Mouse (Mus musculus) hindbrain, embryonic 13.5 days (tissue): ENCODE results near the gene Ifna5. TPM values are rescaled to one million over a fixed set of nuclear protein-coding genes. Genes with fewer than 3 reads are reported as not detected.
"Not testable (repeated sequence)": the region's sequence is repeated elsewhere in the genome, so short reads cannot be mapped to it uniquely, and the experiment has no call there.

Experiments
- ATAC-seq: fragments of 200-750 bp; cut with Nextera tagmentation; 2 replicates; pipeline ENCODE4 v1.8.0; 2017; ENCODE audit warnings: moderate TSS enrichment; ENCODE audit not compliant: low FRiP score
- H3K27ac ChIP-seq: fragments of 300-500 bp; sonication (generic); 2 replicates; pipeline ENCODE4 v1.5.1; 2015; ENCODE audit warnings: inconsistent platforms, mild to moderate bottlenecking, moderate library complexity
- H3K27me3 ChIP-seq: fragments of 300-500 bp; sonication (generic); 2 replicates; pipeline ENCODE4 v1.6.1; 2015; ENCODE audit warnings: mild to moderate bottlenecking, inconsistent platforms
- H3K36me3 ChIP-seq: fragments of 300-500 bp; sonication (generic); 2 replicates; pipeline ENCODE4 v1.6.1; 2015; ENCODE audit warnings: mild to moderate bottlenecking, inconsistent platforms
- H3K4me1 ChIP-seq: fragments of 300-500 bp; sonication (generic); replicated peaks from 2 replicates; pipeline ENCODE4 v1.6.1; 2015; ENCODE audit warnings: inconsistent platforms
- H3K4me2 ChIP-seq: fragments of 300-500 bp; sonication (generic); 2 replicates; pipeline ENCODE4 v1.6.1; 2015; ENCODE audit warnings: inconsistent platforms, mild to moderate bottlenecking, moderate library complexity
- H3K4me3 ChIP-seq: fragments of 300-500 bp; sonication (generic); 2 replicates; pipeline ENCODE4 v1.5.1; 2015; ENCODE audit warnings: mild to moderate bottlenecking, inconsistent platforms
- H3K9ac ChIP-seq: fragments of 300-500 bp; sonication (generic); 2 replicates; pipeline ENCODE4 v1.6.1; 2015; ENCODE audit warnings: mild to moderate bottlenecking, inconsistent platforms
- H3K9me3 ChIP-seq: fragments of 300-500 bp; sonication (generic); 2 replicates; pipeline ENCODE4 v1.6.1; 2016; ENCODE audit warnings: inconsistent platforms
- WGBS: fragments of 180-500 bp; shearing (Covaris S2); methylation state at CpG from one replicate; pipeline ENCODE4 v1.1.7; 2015; 5-methylcytosine and 5-hydroxymethylcytosine counted together
- polyA plus RNA-seq: library from polyadenylated mRNA; unstranded; fragments of >200 nt; fragmentation: Nextera tagmentation; extraction: Ambion mirVana; gene quantifications from 2 replicates; pipeline ENCODE4 v1.2.1, GENCODE M21; 2015

Ifna5 gene
- not detected in 2 replicates for polyA plus RNA-seq

DNA sequence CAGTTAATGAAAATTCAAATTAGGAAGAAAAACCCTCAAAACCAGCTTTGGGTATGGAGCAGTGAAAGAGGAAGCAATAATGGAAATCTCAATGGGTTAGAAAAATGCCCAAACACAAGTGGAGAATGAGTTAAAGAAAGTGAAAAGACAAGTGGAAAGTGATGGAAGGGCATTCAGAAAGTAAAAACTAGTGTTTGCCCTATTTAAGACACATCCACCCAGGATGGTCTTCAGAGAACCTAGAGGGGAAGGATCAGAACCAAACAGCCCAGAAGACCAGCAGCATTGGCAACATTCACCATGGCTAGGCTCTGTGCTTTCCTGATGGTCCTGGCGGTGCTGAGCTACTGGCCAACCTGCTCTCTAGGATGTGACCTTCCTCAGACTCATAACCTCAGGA is at the start of gene Ifna5:
Ifna5 (plus strand) TSS at position 301 of the 400 bp plus-strand sequence.
- not testable (repeated sequence) for H3K9ac ChIP-seq, ATAC-seq, H3K36me3 ChIP-seq, H3K4me1 ChIP-seq, H3K4me3 ChIP-seq, H3K9me3 ChIP-seq, H3K27ac ChIP-seq, H3K27me3 ChIP-seq, H3K4me2 ChIP-seq
- 88% methylated on average over 1 of the region's 1 CpGs for WGBS

GRCm38 (mm10) chr4:88788402-88788801 is 46.9 kb upstream of the Ifna5 start, which contains the start of gene Gm13277:
Gene Gm13277, plus strand, starts transcription at chr4:88788632.
- H3K36me3 ChIP-seq, H3K27ac ChIP-seq, H3K4me3 ChIP-seq, H3K4me1 ChIP-seq, ATAC-seq, H3K4me2 ChIP-seq, H3K9me3 ChIP-seq, H3K27me3 ChIP-seq, H3K9ac ChIP-seq: not testable (repeated sequence)
- 0% methylated on average over 4 of the region's 28 CpGs for WGBS

GRCm38 (mm10) chr4:88791250-88791649 is 44.1 kb upstream of the Ifna5 start, which contains the start of gene Gm13278:
Gene Gm13278, plus strand, starts transcription at chr4:88791550.
- not testable (repeated sequence) for H3K4me2 ChIP-seq, H3K9ac ChIP-seq, ATAC-seq, H3K4me3 ChIP-seq, H3K36me3 ChIP-seq, H3K27ac ChIP-seq, H3K4me1 ChIP-seq, H3K9me3 ChIP-seq, H3K27me3 ChIP-seq
- no CpG with 5 or more reads among the region's 28 CpGs for WGBS

DNA sequence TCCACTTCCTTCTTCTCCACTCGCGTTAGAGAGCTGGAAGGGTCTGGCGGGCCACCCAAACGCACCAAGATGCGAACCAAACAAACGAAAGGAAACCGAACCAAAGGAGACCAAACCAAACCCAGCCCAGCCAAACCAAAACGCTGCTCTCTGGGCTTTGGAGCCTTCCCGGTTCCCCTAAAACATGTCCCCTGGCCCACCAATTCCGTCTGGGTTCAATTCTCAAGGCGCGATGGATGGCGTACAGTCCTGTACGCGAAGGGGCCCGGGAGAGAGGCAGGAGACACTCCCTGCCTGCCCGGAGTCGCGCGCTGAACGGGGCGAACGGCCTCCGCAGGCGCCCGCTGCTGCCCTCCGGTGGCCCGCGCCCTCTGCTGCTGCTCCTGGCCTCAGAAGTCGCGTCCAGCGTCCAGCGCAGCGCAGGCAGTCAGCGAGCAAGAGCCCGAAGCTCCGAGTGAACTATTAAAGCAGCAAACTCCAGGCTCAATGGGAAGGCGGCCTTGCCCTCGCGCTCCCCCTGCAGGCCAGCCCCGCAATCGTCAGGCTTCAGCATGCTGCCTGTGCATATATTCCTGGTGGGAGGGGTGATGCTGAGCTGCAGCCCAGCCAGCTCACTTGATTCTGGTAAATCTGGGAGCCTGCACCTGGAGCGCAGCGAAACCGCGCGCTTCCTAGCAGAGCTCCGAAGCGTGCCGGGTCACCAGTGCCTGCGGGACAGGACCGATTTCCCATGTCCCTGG is 41.2 kb upstream of the Ifna5 start, which contains the start of gene Gm13275:
Gm13275 (plus strand) TSS at position 552 of the 740 bp plus-strand sequence.
- H3K9ac ChIP-seq, H3K27me3 ChIP-seq, H3K4me3 ChIP-seq, H3K9me3 ChIP-seq, ATAC-seq, H3K27ac ChIP-seq, H3K4me1 ChIP-seq, H3K4me2 ChIP-seq, H3K36me3 ChIP-seq: not testable (repeated sequence)
- WGBS = under 1% methylated on average over 13 of the region's 52 CpGs

- no CpG with 5 or more reads among the region's 28 CpGs for WGBS
- ATAC-seq = not testable (repeated sequence)
Measured at GRCm38 (mm10) chr4:88797097-88797496, 38.2 kb upstream of the Ifna5 start, which contains the start of gene Gm13279. Gene Gm13279, plus strand, starts transcription at chr4:88797397.

DNA sequence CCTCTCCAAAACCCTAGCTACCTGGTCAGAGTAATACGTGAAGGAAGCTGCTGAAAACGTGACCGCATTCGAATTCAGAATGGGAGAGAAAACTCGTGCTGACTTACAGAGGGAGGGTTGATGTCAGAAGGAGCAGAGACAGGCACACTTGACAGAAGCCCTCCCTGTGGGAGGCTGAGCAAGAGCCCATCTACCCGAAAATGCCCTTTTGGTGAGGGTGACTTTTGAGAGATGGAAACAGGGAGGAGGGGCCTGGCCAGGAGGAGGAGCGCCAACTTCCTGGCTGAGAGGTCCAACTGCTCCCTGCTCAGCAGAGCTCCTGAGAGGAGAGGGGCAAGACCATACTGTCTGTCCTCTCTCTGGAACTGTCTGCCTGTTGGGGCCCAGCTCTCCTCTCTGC is 36.0 kb upstream of the Ifna5 start, which contains the start of gene Gm13285:
Gm13285 (plus strand) TSS at position 301 of the 400 bp plus-strand sequence.
- not testable (repeated sequence) for H3K9me3 ChIP-seq, H3K27me3 ChIP-seq
- 24% methylated on average over 5 of the region's 7 CpGs for WGBS

More at GRCm38 (mm10) chr4:88797097-88797496, 38.2 kb upstream of the Ifna5 start, which contains the start of gene Gm13279:
- H3K9me3 ChIP-seq, H3K27me3 ChIP-seq, H3K36me3 ChIP-seq, H3K4me1 ChIP-seq, H3K27ac ChIP-seq, H3K9ac ChIP-seq, H3K4me3 ChIP-seq, H3K4me2 ChIP-seq: not testable (repeated sequence)

DNA sequence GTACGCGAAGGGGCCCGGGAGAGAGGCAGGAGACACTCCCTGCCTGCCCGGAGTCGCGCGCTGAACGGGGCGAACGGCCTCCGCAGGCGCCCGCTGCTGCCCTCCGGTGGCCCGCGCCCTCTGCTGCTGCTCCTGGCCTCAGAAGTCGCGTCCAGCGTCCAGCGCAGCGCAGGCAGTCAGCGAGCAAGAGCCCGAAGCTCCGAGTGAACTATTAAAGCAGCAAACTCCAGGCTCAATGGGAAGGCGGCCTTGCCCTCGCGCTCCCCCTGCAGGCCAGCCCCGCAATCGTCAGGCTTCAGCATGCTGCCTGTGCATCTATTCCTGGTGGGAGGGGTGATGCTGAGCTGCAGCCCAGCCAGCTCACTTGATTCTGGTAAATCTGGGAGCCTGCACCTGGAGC is 32.4 kb upstream of the Ifna5 start, which contains the start of gene Gm13287:
Gm13287 (plus strand) TSS at position 301 of the 400 bp plus-strand sequence.
- WGBS = no CpG with 5 or more reads among the region's 29 CpGs

More for the DNA sequence above, 36.0 kb upstream of the Ifna5 start, which contains the start of gene Gm13285:
- not testable (repeated sequence) for H3K4me2 ChIP-seq, H3K36me3 ChIP-seq, H3K4me3 ChIP-seq, H3K27ac ChIP-seq, H3K4me1 ChIP-seq, H3K9ac ChIP-seq, ATAC-seq

GRCm38 (mm10) chr4:88805231-88805630 is 30.1 kb upstream of the Ifna5 start, which contains the start of gene Gm13288:
Gene Gm13288, plus strand, starts transcription at chr4:88805531.
- H3K36me3 ChIP-seq, H3K27me3 ChIP-seq, H3K27ac ChIP-seq, H3K4me1 ChIP-seq, H3K9me3 ChIP-seq, ATAC-seq, H3K9ac ChIP-seq: not testable (repeated sequence)
- Histone ChIP-seq H3K4me2 (peak within 1 kb of the TSS; percentile 48), H3K4me3 (peak within 1 kb of the TSS; percentile 22; the same call in 1 of the 2 replicates)
- WGBS = no CpG with 5 or more reads among the region's 8 CpGs

More for the DNA sequence above, 32.4 kb upstream of the Ifna5 start, which contains the start of gene Gm13287:
- not testable (repeated sequence) for H3K4me1 ChIP-seq, H3K36me3 ChIP-seq, ATAC-seq, H3K27me3 ChIP-seq, H3K27ac ChIP-seq, H3K4me3 ChIP-seq, H3K4me2 ChIP-seq, H3K9me3 ChIP-seq, H3K9ac ChIP-seq

GRCm38 (mm10) chr4:88805761-88806160 is 29.6 kb upstream of the Ifna5 start:
- H3K9me3 ChIP-seq, H3K9ac ChIP-seq, H3K27me3 ChIP-seq, H3K36me3 ChIP-seq, H3K4me1 ChIP-seq, H3K27ac ChIP-seq, ATAC-seq: not testable (repeated sequence)
- Histone ChIP-seq H3K4me2 (peak overlapping the region; percentile 48), H3K4me3 (peak overlapping the region; percentile 22; the same call in 1 of the 2 replicates)
- 2% methylated on average over 12 of the region's 34 CpGs for WGBS

DNA sequence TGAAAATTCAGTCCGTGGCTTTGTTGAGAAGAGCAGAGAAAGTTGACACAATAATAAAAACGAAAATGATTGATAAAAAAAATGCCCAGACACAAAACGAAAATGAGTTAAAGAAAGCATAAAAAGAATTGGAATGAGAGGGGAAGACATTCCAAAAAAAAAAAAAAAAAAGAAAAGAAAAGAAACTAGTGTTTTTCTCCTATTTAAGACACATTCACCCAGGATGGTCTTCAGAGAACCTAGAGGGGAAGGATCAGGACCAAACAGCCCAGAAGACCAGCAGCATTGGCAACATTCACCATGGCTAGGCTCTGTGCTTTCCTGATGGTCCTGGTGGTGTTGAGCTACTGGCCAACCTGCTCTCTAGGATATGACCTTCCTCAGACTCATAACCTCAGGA is 19.4 kb upstream of the Ifna5 start, which contains the start of gene Ifna7:
Ifna7 (plus strand) TSS at position 301 of the 400 bp plus-strand sequence.
- Histone ChIP-seq H3K9me3 (no peaks in the 10 kb centered on the region), H3K27ac (no peak within 1 kb of the TSS), H3K4me3 (no peak within 1 kb of the TSS), H3K9ac (no peak within 1 kb of the TSS), H3K27me3 (no peaks in the 10 kb centered on the region), H3K4me2 (no peak within 1 kb of the TSS), H3K4me1 (no peaks in the 10 kb centered on the region), H3K36me3 (no peaks in the 10 kb centered on the region)
- ATAC-seq = no peak
- WGBS = 74% methylated on average over 3 of the region's 3 CpGs

- Histone ChIP-seq H3K4me3 (no peak within 1 kb of the TSS), H3K36me3 (no peaks in the 10 kb centered on the region), H3K4me1 (no peaks in the 10 kb centered on the region), H3K9me3 (no peaks in the 10 kb centered on the region), H3K27me3 (no peaks in the 10 kb centered on the region), H3K9ac (no peak within 1 kb of the TSS), H3K27ac (no peak within 1 kb of the TSS), H3K4me2 (no peak within 1 kb of the TSS)
- ATAC-seq = no peak
- 97% methylated on average over 1 of the region's 1 CpGs for WGBS
Measured at GRCm38 (mm10) chr4:88819659-88820058, 15.7 kb upstream of the Ifna5 start, which contains the start of gene Ifna11. Gene Ifna11, plus strand, starts transcription at chr4:88819959.

- 26% methylated on average over 4 of the region's 4 CpGs for WGBS
- no peak overlapping the region for H3K4me3 ChIP-seq
- no peak for ATAC-seq
Measured at GRCm38 (mm10) chr4:88822995-88823394, 12.3 kb upstream of the Ifna5 start.

More at GRCm38 (mm10) chr4:88822995-88823394, 12.3 kb upstream of the Ifna5 start:
- Histone ChIP-seq H3K36me3 (no peaks in the 10 kb centered on the region), H3K4me1 (no peaks in the 10 kb centered on the region), H3K9ac (no peak overlapping the region), H3K27ac (no peak overlapping the region), H3K4me2 (no peak overlapping the region), H3K27me3 (no peaks in the 10 kb centered on the region), H3K9me3 (no peaks in the 10 kb centered on the region)
